Mouse (Mus musculus): ENCODE results near the gene Lrrc28.
A peak's percentile ranks its signal among the peaks of the same experiment; 100 is the strongest.

Gene Lrrc28

GRCm38 (mm10) chr7:67596322-67596721 lies 48.7 kb downstream of the Lrrc28 start:
- DNase-seq (ENCODE audit: low read depth, low spot score) = no peak

GRCm38 (mm10) chr7:67593902-67594301 lies 51.2 kb downstream of the Lrrc28 start:
- DNase-seq (ENCODE audit: low read depth, low spot score) = no peak

GRCm38 (mm10) chr7:67592670-67593069 lies 52.4 kb downstream of the Lrrc28 start:
- no peak for DNase-seq (ENCODE audit: low read depth, low spot score)

DNA sequence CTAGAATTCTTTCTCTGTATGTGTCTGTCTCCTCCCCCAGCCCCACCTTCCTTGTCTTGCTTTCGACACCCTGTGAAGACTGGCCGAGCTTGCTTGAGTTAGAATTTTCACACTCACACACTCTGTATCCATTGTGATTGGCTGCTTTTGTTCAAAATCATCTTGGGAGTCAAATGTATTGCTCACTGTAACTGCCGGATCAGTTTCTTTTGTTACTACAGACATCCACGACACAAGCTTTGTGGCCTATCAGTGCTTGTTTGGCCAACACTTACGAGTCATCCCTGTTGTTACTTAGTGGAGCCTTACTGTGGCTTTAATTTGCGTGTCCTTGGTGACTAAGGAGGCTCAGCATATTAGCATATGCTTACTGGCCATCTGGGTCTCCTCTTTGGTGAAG lies 56.3 kb downstream of the Lrrc28 start:
- no peak for DNase-seq (ENCODE audit: low read depth, low spot score)

DNA sequence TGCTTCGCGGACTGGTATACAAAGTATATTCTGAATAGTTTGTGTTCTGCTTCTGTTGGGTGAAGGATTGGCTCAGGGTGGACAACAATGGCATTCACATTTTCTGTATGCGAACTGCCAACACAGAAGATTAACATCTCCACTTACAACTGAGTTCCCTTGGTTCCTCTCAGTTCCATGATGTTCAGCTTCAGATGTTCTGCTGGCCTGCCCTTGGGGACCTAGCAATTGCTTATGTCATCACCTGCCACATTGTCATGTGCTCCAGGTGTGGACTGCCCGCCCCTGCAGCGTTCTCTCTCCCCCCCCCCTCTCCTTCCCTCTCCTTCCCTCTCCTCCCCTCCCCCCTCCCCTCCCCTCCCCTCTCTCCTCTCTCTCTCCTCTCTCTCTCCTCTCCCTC lies 58.6 kb downstream of the Lrrc28 start:
- no peak for DNase-seq (ENCODE audit: low read depth, low spot score)

- no peak for DNase-seq (ENCODE audit: low read depth, low spot score)
Observed at GRCm38 (mm10) chr7:67583852-67584251, 61.2 kb downstream of the Lrrc28 start.

DNA sequence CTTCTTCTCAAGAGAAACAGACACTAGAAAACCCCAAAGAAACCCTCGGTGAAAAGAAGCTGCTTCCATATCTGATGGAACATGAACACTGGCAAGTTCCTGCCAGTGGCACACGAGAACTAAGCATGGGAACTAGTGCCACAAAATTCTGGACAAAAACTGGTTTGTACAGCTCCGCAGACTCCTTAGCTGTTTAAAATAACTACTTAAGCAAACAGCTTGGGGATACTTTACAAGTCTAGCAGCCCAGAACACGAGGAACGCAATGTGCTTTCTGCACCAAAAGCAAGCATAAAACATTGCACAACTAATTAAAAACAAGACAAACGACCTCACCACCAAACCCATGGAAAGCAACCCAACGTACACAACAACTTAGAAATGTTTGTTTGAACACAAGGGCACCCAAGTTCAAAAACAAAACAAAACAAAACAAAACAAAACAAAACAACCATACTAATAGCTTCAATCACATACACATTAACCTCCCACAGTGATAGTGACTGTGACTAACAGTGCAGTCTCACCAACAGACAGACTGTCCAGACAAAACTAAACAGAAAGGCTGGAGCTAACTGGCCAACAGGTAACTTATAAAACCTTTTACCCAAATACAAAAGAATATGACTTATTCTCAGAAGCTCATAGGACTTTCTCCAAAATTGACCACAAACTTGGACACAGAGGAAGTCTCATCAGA lies 66.1 kb downstream of the Lrrc28 start:
- no peak for DNase-seq (ENCODE audit: low read depth, low spot score)

DNA sequence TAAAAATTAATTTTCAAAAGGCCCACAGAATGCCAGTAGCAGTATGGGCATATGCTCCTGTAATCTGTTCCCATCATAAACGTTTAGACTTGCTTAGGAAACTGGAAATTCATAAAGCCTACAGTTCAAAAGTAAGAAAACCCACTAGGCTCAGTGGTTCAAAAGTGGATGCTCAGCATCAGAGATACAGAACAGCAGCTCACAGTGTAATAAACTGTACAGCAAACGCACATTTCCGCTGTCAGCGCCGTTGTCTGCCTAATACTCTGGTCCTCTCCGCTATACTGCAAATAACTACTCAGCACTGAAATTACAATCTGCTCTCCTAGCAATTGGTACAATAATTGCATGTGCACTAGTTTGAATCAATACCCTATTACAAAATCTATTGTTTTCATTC lies 67.0 kb downstream of the Lrrc28 start:
- DNase-seq (ENCODE audit: low read depth, low spot score) = no peak

GRCm38 (mm10) chr7:67566510-67567237 lies 78.4 kb downstream of the Lrrc28 start:
- no peak for DNase-seq (ENCODE audit: low read depth, low spot score)

DNA sequence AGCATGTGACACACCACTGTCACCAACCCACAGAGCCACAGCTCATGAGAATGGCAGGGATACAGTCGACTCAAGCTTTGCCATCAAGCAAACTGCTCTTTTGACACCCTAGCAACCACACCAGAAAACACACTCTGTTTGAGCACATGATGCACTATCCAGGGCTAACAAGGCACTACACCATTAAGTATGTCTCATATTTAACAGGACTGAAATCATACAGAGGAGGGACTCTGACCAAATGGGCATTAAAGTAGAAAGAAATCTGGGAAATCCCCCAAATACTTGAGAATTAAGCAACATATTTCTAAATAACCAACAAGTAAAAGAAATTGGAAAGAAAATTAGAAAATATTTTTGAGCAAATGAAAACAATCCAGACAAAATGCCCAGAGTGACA lies 79.9 kb downstream of the Lrrc28 start:
- no peak for DNase-seq (ENCODE audit: low read depth, low spot score)

GRCm38 (mm10) chr7:67562176-67562575 lies 82.9 kb downstream of the Lrrc28 start:
- no peak for DNase-seq (ENCODE audit: low read depth, low spot score)

GRCm38 (mm10) chr7:67559486-67559885 lies 85.6 kb downstream of the Lrrc28 start:
- no peak for DNase-seq (ENCODE audit: low read depth, low spot score)

- no peak for DNase-seq (ENCODE audit: low read depth, low spot score)
Observed at GRCm38 (mm10) chr7:67558230-67558629, 86.8 kb downstream of the Lrrc28 start.

DNA sequence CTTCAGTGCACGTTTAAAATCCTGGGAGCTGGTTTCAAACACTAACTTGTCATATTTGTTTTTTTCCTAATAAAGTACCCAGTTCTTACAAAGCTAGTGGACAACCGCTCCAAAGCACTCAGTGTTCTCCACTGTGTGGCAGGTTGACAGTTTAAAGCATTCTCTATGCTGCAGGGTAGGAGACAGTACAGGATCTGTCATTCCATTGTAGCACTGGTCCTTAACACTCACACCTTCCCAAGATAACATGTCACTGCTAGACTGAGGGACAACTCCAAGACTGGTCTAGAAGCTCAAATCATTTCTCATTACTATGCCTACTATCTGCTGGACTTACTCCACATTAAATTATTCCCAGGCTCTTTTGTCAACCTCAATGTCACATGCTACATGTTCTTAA lies 90.2 kb downstream of the Lrrc28 start:
- no peak for DNase-seq (ENCODE audit: low read depth, low spot score)

- no peak for DNase-seq (ENCODE audit: low read depth, low spot score)
Observed at GRCm38 (mm10) chr7:67551242-67551641, 93.8 kb downstream of the Lrrc28 start.

DNA sequence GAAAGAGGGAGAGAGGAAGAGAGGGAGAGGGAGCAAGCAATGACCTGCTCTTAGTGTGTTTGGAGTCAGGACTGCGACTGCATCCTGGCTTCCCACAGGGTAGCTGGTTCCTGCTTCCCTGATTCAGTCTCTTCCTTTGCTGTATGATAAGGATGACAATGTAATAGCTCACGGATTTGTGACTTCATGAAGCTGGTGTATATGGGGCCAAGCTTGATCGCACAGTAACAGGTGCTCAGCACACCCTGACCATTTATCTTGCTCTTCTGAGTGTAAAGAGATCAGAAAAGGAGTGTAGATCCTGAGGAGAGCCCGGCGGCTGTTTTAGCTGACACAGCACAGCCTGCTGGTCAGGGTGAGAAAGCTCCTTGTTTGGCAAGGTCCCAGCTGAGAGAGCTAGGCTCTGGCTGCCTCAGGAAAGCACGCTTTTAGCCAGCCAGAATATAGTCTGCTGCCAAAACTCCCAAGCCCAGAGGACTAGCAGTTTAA lies 96.0 kb downstream of the Lrrc28 start:
- peak; percentile 47 for DNase-seq (ENCODE audit: low read depth, low spot score)

- DNase-seq (ENCODE audit: low read depth, low spot score) = no peak
Observed at GRCm38 (mm10) chr7:67548599-67549041, 96.4 kb downstream of the Lrrc28 start.

DNA sequence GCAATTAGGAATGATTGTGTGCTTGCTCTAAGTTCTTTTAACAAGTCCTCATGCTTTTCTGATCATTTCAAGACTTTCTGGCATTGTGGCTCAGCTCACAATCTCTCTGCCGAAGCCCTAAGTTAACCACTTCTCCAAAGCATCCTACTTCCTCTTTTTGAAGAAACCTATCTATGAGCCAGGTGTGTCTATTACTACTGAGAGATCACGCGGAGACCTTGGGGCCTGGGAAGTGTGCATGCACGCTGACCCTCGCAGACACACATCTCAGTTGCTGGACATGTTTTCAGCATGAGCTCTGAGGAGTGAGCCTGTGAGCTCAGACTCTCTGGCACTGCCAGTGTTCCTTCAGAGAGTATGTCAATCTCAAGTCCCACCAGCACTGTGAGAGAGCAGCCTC lies 98.8 kb downstream of the Lrrc28 start:
- DNase-seq (ENCODE audit: low read depth, low spot score) = no peak

- no peak for DNase-seq (ENCODE audit: low read depth, low spot score)
Observed at GRCm38 (mm10) chr7:67544586-67544985, 100.5 kb downstream of the Lrrc28 start.

- DNase-seq (ENCODE audit: low read depth, low spot score) = no peak
Observed at GRCm38 (mm10) chr7:67543641-67544040, 101.4 kb downstream of the Lrrc28 start.

GRCm38 (mm10) chr7:67536588-67537372 lies 108.3 kb downstream of the Lrrc28 start:
- DNase-seq (ENCODE audit: low read depth, low spot score) = no peak

DNA sequence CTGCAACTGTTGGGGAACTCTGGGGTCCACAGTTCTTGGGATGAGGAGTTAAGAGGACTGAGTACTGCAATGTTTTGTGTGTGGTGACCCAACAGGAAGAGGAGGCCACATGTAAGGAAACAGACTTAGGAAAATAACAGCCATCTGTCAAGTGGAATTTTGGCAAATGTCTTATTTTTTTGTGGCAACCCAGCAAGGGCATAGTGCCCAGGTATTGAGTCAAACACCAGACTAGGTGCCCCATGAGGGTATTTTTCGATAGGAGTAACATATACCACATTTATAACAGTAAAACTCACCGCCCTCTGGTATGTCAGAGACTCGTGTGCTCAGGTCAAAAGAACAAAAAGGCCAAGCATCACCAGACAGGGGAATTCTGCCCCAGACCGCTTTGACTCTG lies 109.1 kb downstream of the Lrrc28 start:
- DNase-seq (ENCODE audit: low read depth, low spot score) = no peak

Measured in retina, postnatal 7 days (tissue).